Mouse (Mus musculus): ENCODE data around the gene Kctd13.

Kctd13 gene

DNA sequence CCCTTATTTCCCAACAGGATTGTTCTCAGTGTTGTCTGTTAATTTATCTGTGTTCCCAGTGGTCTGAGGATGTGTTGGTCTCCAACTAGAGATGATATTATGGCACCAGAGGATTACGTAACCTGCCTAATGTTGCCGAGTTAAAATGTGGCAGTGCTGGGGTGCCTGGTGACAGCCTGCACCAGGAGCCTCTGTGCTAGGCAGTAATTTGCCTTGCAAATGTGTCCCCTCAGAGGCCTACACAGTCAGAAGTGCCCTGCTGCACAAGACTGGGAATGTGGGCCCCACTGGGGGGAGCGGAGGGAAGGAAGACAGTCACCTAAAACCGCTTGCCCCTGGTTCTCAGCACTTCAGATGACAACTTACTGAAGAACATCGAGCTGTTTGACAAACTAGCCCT, 13.1 kb downstream of the Kctd13 start:
- DNase-seq (ENCODE audit: low spot score) = no peak

DNA sequence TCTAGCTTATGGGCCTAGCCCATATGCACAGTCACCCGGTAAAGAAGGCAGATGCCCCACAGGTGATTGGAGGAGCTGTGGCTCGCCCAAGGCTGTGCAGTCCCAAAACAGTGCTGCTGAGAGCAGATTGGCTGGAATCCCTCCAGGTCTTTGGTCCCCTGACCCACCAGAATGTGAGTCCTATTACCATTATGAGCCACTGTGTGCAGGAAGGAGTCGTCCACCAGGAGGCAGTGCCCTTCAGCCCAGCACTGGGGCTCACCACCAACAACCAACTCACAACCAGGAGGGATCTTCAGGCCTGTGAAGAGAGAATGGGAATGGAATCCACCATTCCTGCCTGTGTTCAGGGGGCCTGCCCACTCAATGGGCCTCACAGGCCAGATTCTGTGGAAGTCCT, 17.9 kb downstream of the Kctd13 start:
- peak; percentile 68 for DNase-seq (ENCODE audit: low spot score)

GRCm38 (mm10) chr7:126948626-126949025, 19.9 kb downstream of the Kctd13 start:
- DNase-seq (ENCODE audit: low spot score) = no peak

DNA sequence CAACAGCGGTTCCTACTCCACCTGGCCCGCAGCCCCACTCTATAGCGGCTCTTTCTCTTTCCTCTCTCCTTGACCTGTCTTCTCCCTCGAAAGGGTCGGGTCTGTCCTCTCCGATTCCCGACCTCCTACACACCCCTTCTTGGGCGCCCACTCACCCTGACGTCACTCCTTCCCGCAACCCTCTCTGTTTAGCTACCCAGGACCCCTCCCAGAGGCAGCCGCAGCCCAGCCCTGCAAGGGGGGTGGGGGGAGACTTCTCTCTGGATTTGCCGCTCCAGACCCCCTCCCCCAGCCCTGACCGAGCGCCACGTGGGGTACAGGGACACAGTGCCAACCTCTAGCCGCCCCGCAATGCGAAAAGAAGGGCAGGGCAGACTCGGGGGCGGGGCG, 20.7 kb downstream of the Kctd13 start, which contains the start of gene Asphd1:
Gene Asphd1, minus strand, starts transcription at position 180 of the 390 bp plus-strand sequence.
- DNase-seq (ENCODE audit: low spot score) = no peak

DNA sequence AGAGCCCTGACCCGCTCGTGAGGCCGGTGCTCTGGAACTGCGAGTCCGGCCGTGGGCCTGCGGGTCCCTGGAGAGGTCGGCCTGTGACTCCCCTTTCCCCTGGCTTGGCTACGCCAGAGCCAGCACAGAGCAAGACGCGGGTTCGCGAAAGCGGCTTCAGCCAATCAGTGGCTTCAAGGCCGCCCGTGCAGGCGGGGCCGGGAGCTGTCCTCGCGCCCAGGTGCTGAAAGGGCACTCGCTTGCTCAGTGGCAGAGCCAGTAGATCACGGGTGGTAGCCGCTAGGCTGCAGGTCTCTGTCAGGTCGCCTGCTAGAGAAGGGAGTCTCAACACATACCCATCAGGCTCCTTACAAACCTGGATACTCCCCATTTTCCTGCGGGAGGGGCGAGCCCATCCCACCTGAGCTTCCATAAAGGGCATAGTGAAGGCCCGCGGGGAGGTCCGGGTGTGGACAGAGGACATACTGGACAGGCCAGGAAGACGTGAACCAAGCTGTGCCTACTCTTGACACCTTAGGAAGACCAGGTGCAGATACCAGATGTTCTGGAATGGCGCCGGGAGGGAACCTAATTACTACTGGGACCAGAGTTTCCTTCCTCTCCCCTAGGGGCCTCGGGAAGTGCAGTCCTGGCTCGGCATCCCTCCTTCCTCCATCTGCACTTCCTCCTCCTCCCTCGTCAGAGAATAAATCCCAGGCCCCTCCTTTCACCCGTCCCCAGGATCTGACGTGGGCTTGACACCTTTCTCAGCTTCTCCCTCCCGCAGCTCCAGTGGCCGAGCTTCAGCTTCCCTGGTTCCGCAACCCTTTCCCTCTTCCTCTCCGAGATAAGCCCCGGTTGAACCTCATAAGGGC, 21.3 kb downstream of the Kctd13 start, which contains the start of gene Sez6l2:
Gene Sez6l2, plus strand, starts transcription at position 771 of the 854 bp plus-strand sequence.
- DNase-seq (ENCODE audit: low spot score) = peak; percentile 97

DNA sequence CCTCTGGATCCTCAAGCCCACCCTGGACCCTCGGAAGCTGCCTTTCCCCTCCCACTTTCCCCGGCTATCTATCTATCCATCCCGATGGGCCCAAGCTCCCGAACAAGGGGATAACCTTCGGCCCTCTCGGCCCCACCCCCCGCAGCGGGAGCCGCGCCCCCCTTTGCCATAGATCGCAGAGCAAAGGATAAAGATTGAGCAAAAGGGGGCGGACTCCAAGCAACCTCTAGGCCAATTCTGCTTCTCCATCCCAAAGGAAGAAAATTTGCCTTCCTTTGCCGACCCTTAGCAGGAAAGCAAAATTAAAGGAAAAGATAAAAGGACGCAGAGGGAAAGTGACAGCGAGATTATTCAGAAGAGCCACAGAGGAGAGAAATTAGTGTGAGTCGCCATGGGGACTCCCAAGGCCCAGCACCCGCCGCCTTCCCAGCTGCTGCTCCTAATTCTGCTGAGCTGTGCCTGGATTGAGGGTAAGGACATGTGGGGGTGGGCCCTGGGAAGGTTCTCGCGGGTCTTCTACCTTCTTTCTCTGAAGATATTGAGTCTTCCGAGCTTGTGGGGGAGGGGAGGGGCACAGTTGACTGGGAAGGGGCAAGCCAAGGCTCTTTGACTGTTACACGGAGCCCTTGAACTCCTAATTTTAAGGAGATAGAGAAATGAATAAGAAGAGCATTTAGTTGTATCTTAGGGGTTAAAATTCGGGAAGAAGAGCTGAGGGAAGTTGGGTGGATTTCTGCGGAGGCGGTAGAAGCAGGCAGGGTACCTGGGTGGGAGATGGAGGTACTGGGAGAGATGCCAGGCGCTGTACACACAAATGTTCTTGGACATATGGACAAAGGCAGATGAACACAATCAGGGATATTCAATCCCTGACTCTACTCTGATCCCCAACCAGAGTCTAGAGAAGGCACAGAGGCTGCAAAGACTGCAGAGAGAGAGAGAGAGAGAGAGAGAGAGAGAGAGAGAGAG, 22.3 kb downstream of the Kctd13 start:
- DNase-seq (ENCODE audit: low spot score) = no peak

DNA sequence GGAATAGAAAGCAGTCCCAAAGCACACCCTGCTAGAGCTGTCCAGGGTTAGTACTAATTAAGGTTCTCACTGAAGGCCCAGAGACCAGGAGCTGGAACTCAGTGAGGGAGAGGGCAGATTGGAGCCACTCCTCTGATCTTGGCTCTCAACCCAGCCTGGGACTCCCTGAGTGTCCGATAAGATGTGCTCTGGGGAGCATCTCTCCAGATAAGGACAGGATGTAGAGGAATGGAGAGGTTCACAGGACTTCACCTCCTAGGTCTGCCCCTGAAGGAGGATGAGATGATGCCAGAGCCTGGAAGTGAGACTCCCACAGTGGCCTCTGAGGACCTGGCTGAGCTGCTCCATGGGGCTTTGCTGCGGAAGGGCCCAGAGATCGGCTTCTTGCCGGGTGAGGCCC, 23.1 kb downstream of the Kctd13 start:
- no peak for DNase-seq (ENCODE audit: low spot score)

DNA sequence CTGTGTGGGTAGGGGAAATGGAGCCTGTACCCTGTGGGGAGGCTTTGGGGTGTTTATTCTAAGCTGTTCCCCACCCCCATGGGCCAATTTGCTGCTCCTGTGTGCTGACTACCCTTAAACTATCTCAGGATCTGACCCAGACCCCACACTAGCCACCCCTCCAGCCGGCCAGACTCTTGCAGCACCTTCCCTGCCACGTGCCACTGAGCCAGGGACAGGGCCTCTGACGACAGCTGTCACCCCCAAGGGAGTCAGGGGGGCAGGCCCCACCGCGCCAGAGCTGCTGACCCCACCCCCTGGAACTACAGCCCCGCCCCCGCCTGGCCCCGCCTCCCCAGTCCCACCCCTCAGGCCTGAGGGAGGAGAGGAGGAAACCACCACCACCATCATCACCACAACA, 24.0 kb downstream of the Kctd13 start:
- no peak for DNase-seq (ENCODE audit: low spot score)

- no peak for DNase-seq (ENCODE audit: low spot score)
Observed at GRCm38 (mm10) chr7:126955125-126955524, 26.4 kb downstream of the Kctd13 start.

DNA sequence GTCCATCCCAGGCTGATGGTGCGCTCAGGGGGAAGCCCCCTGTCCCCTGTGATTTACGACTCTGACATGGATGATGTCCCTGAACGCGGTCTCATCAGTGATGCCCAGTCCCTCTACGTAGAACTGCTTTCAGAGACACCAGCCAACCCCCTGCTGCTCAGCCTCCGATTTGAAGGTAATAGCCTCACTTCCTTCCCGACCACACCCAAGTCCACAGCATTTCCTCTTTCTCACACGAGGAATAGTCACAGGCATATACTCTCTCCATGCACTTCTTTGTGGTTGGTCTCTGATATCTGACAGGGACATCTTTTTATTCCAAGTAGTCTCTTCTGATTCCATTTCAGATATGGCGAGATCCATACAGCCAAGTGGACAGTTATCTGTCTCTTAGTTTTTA, 31.1 kb downstream of the Kctd13 start:
- no peak for DNase-seq (ENCODE audit: low spot score)

- DNase-seq (ENCODE audit: low spot score) = no peak
Observed at GRCm38 (mm10) chr7:126961095-126961494, 32.4 kb downstream of the Kctd13 start.

DNA sequence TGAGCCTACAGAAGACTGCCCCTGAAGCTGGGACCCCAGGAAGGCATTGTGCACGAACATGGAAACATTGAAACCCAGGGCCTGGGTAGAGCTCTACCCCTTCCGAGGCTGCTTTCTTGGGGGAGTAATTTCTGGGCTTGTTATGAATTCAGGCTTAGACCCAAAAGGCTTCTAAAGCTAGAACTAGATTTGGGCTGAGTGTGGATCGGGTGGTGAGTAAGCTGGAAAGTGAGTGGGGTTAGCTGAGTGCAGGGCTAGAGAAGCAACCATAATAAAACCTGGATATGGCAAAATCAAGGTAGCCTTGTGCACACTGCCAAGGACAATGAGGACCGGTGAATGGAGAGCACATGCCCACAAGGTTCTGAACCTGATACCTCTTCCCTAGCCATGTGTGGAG, 33.3 kb downstream of the Kctd13 start:
- DNase-seq (ENCODE audit: low spot score) = no peak

- peak; percentile 77 for DNase-seq (ENCODE audit: low spot score)
Observed at GRCm38 (mm10) chr7:126963548-126964286, 35.0 kb downstream of the Kctd13 start.

- DNase-seq (ENCODE audit: low spot score) = no peak
Observed at GRCm38 (mm10) chr7:126965568-126965967, 36.9 kb downstream of the Kctd13 start.

DNA sequence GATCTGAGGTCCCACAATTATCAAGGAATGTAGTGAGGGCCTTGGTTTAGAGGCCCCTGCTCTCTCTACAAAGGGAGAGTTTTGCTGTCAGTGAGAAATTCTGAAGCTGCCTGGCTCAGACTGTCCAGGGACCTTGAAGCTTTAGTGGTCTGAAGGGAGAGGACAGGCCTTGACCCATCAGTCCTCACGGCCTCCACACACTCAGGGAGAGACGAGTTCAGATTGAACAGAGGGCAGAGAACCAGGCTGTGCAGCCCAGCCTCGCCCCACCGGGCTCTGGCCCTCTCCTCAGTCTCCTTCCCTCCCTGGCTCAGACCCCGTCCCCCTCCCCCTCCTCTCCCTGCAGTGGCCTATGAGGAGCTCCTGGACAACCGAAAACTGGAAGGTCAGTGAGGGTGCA, 38.7 kb downstream of the Kctd13 start:
- no peak for DNase-seq (ENCODE audit: low spot score)

DNA sequence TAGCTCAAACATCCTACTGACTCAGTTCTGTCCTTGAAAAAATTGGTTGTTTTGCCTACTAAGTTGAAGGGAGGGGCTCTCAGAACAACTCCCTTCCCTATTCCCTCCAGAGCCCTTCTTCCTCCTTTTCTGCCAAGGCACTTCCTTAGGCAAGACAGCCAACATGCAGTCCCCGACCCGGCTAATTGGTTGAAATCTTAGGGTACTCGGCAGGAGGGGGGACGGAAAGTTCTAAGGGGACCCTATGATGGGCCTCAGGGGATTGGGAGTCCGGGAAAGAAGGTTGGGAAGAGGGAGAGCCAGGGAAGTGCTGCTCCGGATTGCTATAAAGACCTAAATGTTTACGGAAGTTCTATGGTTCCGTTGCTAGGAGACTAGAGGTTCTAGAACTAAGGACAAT, 46.8 kb downstream of the Kctd13 start:
- no peak for DNase-seq (ENCODE audit: low spot score)

DNA sequence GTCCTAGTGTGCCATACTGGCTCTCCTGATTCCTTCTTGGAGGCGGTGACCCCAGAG, 47.0 kb downstream of the Kctd13 start, which contains the start of gene Cdipt:
Gene Cdipt, plus strand, starts transcription at position 22 of the 57 bp plus-strand sequence.
- no peak for DNase-seq (ENCODE audit: low spot score)

DNA sequence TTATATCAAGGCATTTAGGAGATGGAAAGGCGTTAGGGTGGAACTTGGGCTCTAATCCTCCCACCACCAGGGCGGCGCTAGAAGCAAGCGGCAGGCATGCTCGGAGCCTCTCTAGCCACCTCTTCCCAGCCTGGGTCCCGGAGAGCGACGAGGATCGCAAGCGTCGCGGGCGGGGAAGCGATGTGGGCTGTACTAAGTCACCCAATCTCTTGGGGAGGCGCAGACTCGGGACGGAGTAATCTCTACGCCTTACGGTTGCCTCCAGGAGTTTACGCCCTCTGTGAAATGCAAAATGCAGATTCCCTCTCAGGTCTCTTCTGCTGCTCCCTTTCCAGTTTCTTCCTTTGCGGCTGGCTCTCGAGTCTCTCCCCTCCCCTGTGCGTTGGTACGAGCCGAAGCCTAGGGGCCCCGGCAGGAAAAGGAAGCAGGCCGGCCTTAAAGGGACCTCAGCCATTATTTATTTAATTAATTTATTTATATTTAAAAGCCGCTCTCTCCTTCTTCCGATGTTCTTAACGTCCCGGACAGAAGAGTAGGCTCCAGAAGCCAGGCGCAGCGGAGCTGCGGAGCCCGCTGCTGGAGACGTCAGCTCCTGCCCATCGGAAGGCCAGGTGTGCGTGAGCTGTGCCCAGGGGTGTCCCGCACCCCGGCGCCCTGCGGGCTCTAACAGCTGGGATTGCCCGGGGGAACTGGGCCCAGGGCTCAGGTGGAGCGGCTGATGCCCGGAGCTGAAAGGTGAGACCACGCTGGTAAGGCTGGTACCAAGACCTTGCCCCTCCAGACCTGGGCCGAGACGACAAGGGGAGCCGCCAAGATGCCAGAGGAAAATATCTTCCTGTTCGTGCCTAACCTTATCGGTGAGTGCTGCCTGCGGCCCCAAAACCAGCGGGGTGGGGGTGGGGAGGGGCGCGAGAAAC, 47.5 kb downstream of the Kctd13 start, which contains the start of gene Cdiptos:
Gene Cdiptos, minus strand, starts transcription at position 149 of the 917 bp plus-strand sequence.
- DNase-seq (ENCODE audit: low spot score) = peak; percentile 99

DNA sequence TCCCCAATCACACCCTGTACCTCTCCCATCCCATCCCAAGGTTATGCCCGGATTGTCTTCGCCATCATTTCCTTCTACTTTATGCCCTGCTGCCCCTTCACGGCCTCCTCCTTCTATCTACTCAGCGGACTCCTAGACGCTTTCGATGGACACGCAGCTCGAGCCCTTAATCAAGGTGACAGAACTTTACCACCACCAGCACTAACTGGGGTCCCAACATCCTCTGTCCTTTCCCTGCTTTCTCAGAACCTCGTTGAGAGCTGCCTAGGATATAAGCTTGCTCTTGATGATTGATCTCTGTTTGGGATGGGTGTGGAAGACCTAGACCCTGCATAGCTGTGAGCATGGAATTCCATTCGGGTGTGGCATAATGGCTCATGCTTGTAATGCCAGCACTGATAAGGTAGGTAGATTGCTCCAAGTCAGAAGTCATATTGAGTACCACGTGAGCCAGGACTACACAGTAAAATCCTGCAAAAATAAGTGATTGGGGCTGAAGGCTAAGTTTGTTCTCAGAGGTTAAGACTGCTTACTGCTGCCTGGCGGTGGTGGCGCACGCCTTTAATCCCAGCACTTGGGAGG, 48.3 kb downstream of the Kctd13 start:
- DNase-seq (ENCODE audit: low spot score) = no peak

DNA sequence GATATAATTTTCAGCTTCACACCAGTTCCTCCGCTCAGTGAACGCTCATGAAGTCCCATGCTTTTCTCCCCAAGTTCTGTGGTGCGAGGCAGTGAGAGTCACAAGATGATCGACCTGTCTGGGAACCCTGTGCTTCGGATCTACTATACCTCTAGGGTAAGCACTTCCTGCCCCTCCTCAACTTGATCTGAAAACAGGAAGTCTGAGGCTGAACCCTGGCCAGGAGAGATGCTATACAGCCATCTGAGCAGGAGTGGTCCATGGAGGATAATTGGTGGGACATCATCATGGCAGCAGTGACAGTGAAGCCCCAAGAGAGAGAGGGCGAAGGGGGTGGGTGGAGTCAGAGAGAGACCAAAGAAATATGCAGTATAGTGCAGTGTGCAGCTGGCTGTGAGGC, 50.2 kb downstream of the Kctd13 start:
- DNase-seq (ENCODE audit: low spot score) = no peak

DNA sequence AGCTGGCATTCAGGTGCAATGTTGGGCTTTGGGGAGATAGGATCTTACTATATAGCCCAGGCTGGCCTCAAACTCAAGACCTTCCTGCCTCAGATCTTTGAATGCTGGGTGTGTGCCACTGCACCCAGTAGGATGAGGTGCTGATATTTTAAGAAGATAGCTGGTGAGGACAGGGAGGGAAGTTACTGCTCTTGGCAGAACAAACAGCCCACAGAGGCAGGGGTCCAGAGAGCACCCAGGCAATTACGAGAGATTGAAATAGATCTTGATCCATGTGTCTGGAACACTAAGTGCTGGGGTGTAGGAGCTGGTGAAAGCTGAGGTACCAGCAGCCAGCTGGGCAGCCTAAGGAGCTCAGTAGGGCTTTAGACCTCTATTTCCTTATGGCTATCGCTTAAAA, 52.9 kb downstream of the Kctd13 start:
- DNase-seq (ENCODE audit: low spot score) = no peak

Measured in embryo, embryonic 10 days (tissue).